Mouse (Mus musculus): ENCODE measurements around the gene Adamts9. TPM values are rescaled to one million over a fixed set of nuclear protein-coding genes. Genes with fewer than 3 reads are reported as not detected.

Adamts9 gene
- total RNA-seq (2015; ENCODE audit: low replicate concordance) (not detected in 2 replicates), total RNA-seq (2017; ENCODE audit: low replicate concordance) (not detected in 2 replicates)

DNA sequence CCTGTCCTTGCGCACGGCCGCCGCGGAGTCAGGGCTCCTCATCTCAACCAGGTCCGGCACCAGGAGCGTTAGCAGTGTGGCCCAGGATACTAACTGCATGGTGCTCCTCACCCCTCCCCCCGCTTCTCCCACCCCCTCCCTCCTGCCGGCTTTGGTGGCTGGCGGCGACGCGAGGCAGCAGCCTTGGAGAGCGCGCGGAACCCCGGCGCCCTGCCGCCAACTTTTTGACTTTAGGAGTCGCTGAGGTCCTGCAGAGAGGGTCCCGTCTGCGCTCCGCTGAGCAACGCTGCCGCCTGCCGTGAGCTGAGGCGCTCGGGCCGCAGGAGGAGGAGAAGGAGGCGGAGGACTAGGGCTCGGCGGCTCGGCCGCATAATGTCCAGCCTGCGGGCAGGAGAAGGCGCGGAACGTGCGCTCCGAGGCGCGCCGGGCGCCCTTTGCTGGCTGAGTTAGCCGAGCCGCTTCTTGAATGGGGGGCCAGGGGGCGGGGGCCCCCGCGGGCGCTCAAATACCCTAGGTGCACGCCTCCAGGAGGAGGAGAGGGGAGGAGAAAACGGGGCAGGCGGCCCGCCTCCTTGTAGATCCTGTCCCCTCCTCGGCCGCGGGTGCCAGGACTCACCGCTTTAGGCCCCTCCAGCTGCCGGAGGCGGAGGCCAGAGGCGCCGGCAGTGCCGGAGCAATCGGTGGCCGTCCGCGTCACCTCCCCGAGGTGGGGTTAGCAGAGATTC, at the start of gene Adamts9:
Adamts9 (minus strand) TSS at position 436 of the 725 bp plus-strand sequence.
- ATAC-seq (replicated peaks; ENCODE audit: low FRiP score, poor library complexity, severe bottlenecking): no peak

DNA sequence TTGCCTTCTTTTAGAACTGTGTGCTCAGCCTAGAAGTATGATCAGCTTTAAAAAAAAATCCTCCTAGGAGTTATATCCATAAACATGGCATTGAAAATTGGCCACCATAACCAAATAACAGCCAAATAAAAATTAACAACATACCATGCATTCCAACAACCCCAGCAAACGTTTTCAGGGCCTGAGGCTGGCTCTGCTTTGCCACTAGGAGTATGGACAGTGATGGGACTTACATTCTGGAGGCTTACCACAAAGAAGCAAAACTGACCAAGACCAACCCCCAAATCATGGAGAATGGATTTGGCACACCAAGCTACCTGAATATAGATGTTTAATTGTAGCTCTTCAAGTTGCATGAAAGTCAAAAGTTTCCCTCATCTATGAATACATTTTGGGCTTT, 48.3 kb upstream of the Adamts9 start:
- no peak for ATAC-seq (replicated peaks; ENCODE audit: low FRiP score, poor library complexity, severe bottlenecking)

DNA sequence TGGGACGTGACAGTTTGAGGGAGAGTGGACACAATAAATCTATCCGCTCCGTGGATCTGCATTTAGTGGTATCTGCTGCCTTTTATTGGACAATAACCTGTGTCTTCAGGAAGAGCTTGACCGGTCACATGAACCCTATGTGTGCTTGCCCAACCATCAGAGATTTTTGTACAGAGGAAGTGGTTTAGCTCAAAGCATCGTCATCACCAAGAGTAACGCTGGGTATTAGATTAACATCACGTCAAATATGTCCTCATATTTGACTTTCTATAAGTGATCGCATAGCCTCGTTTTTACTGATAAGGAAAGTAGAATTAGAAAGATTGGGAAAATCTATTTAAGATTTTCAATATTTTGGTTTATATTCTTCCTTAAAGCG, 45.3 kb upstream of the Adamts9 start:
- ATAC-seq (replicated peaks; ENCODE audit: low FRiP score, poor library complexity, severe bottlenecking): no peak

DNA sequence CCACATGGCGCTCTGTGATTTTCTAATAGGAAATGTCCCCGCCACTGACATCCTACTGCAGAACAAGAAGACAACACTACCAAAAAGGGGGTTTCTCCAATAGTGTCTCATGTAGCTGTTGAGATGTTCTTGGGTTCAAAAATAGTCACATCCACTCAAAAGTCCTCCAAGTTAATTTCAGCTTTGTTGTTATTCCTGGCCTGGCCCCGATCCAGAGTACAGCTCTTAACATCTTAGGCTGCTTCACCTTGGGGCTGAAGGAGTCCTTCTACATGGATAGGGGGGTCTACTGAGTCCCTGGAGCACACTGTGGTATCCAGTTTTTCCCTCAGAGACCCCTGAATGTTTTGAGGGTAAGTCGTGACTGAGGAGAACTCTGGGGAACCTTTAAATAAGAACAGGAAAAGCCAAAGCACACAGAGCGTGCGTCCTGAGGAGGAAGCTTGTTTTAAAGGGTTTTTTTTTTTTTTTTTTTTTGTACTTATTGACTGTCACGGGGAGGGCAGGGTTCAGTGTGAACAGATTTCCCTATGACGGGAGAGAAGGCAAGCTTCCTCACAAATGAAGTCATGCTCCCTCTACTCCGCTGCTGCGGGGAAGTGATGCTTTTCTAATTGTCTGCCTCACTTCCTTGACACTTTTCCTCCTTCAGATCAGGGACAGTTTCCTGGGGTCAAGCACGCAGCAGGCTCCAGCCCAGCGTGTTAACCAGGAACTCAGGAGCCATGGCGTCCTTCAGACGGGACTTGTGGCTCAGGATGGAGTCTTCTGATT, 44.7 kb upstream of the Adamts9 start:
- no peak for ATAC-seq (replicated peaks; ENCODE audit: low FRiP score, poor library complexity, severe bottlenecking)

DNA sequence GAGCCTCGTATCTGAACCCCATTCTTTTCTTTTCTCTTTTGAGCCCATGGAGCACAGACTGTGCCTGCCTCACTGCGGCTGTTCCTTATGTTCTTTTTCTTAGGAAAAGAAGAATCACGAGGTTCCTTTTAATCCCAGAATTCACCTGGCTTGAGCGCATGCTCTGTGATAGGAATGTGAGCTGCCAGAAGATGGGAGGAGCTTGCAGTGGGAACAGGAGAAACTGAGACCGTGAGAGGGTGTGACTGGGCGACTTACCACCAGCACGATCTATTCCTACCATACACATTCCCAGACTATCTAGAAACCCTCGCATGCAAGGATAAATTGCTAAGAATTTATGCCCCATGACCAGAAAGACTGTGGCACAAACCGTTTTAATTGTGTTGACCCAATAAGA, 44.1 kb upstream of the Adamts9 start:
- no peak for ATAC-seq (replicated peaks; ENCODE audit: low FRiP score, poor library complexity, severe bottlenecking)

DNA sequence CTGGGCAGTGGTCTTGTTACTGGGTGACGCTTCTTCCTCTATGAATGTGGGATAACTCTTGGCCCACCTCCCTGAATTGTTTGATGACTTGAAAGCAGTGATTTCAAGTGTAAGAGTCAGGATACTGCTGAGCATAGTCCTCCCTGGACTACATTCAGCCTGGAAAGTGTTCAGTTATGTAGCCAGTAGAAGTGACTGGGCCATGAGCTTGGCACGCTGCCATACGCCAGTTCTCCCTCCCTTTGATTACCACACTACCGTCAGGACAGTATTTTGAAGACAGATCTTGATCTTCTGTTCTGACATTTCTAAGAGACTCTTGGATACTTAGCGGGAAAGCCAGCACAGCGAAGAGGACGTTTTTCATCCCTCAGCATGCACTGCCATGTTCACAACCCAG, 40.1 kb upstream of the Adamts9 start:
- no peak for ATAC-seq (replicated peaks; ENCODE audit: low FRiP score, poor library complexity, severe bottlenecking)

DNA sequence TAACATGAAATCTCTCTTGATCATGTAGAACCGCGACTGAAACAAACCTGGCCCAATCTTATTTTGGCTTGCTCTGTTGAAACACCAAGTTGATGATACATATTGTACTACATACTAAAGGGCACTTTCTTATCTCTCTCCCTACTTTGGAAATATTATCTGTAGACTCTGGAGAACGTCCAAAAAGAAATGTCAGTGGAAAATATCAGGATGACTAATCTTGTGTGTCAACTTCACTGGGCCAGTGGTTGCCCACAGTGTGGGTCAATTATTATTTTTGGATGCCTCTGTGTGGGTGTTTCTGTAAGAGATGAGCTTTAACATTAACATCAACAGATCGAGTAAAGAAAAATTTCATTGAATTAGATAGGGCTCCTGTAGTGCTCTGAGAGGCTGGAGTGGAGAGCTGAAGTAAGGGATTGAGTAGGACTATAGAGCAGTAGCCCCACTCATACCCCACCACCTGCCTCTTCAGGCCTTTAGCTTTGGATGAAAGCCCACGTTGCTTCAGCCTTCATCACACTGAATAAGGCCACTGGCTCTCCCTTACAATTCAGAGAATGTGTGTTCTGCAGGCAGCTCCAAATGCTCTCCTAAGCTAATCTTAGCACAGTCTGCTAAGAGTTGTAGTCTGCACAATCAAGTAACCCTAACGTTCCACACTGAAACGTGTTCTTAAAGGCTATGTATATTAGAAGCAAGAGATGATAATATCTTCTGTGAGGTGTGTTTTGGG, 38.3 kb upstream of the Adamts9 start:
- no peak for ATAC-seq (replicated peaks; ENCODE audit: low FRiP score, poor library complexity, severe bottlenecking)

DNA sequence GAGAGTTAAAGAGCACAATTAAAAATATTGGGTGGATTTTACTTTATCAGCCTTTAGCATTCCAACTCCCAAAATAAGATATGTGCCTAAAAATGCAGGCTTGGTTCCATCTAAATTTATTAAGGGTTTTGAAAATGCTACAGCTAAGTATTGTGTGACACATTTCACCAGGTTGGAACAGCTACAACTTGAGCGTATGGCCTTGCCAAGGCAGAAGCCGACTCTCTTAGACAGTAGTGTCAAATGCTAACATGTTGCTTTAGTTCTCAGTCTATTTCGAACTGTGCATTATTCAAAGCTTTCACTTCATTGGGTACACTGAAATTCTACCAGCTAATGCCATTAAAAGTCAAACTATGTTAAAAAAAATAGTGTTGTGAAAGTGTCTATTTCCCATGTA, 30.0 kb upstream of the Adamts9 start:
- no peak for ATAC-seq (replicated peaks; ENCODE audit: low FRiP score, poor library complexity, severe bottlenecking)

DNA sequence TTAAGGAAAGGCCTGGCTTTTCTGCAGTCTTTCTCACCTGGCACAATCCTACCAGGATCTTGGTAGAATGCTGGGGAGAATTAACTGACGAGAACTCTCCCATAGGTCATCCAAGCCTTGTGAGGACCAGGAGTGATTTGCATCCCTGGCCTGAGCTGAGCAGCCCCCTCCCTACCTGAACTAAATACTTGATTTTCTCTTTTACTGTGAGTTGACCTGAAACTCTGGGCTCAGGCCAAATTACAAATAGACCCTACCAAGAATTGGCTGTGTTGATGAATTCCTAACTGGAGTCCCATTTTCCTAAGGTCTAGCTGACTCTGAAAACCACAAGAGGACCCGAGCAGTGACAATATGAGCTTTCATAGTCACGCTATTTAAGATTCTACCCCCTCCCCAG, 25.4 kb upstream of the Adamts9 start:
- ATAC-seq (replicated peaks; ENCODE audit: low FRiP score, poor library complexity, severe bottlenecking): no peak

DNA sequence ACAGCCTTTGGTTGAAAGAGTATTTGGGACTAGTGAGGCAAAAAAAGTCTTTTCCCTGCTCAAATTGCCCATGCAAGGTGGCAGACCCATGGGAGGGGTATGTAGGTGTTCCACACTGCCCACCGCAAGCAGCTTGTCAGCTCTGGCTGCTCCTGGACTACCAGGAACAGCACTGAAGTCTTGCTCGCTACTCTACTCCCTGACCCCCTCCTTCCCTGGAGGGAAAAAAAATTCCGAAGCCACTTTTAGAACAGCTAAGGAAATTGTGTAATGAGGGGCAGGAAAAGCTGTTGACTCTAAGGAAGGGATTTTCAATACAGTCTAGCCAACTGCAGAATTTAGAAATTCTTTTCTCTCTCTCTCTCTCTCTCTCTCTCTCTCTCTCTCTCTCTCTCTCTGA, 24.9 kb upstream of the Adamts9 start:
- ATAC-seq (replicated peaks; ENCODE audit: low FRiP score, poor library complexity, severe bottlenecking): no peak

DNA sequence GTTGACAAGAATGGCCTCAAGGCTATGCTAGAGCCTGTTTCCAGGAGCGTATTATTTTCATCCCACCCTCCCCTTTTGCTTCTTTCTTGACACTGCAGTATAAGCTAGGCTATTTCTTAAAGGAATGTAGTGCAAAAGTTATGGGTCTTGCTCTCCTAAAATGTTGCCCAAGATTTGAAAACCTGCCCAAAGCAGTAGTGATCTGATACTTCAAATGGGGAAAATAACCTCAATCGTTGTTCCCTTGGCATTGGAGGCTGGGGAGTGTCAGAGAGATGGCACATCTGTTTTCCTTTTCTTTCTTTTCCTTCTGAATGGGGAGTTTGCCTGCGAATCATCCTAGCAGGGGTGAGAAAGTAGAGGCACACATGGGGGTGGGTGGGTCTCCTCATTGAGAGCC, 19.7 kb upstream of the Adamts9 start:
- no peak for ATAC-seq (replicated peaks; ENCODE audit: low FRiP score, poor library complexity, severe bottlenecking)

DNA sequence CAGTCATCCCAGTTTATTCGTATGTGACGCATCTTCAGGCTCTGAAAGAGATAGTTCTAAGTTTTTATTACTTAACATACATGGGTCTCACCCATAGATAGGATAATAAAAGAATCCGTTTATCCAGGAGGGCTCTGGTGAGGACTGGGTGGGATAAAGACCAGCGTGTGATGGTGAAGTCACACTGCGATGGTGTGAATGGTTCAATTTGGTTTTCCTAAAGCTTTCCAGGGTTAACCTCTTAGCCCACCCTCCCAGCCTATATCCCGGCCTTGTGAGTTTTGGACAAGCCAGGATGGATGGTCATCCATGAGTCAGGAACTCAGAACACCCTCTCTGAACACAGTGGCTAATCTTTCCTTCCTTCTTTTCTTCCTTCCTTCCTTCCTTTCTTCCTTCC, 17.7 kb upstream of the Adamts9 start:
- ATAC-seq (replicated peaks; ENCODE audit: low FRiP score, poor library complexity, severe bottlenecking): no peak

DNA sequence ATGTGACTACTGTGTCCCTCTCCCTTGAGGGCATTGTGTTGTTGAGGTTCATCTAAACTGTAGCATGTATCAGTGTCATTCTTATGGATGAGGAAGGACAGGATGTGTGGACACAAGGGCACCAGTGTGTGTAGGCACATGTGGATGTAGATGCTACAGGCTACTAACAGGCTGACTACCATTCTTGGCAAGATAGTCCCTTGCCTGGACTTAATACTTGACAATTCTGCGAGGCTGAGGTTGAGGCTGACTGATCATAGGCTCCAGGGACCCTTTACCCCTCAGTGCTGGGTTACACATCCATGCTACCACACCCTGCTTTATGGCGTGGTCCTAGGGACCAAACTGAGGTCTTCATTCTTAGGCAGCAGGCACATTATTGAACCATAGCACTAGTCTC, 16.1 kb upstream of the Adamts9 start:
- no peak for ATAC-seq (replicated peaks; ENCODE audit: low FRiP score, poor library complexity, severe bottlenecking)

DNA sequence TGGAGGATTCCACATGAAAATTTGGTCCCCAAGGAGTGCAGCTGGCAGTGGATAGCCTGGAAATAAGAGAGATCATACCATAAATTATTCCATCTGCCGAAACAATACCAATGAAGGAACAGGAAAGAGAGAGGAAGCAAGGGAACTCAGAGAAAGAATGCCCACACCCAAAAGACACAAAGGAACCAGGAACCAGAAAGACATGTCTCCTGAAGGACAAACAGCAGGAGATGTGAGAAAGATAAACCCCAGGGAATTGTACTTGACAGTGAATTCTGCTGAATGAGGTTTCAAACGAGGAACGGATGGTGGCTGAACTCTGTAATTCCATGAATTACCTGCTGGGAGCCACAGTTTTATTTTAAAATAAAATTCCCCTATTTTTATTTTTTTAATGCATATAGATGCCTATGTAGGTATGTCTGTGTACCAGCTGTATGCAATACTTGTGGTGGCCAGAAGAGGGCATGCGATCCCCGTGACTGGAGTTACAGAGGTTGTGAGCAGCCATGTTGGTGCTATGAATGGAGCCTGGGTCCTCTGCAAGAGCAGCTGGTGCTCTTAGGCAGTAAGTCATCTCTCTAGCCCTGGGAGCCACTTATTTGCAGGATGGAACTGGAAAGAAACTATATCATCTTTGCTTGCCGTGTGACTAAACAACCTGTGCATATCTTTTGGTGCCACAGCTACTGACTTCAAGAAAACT, 4.2 kb upstream of the Adamts9 start:
- ATAC-seq (replicated peaks; ENCODE audit: low FRiP score, poor library complexity, severe bottlenecking): no peak

DNA sequence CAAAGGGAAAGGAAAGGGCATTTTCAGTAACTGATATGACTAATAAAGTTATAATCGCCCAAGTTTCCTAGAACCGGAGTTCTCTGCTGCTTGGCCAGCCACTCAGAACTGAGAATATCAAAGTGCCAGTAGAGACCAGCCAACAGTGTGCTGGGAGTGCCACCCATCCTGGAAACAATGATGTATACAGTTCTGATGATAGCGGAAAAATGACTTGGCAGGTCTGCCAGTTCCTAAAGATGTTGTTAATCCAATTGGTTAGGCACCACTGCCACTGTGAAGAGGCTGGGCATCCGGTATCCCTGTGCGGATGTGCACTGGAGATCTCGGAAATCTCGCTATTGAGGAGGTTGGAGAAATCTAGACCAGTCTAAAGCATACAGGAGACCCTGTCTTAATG, 1.4 kb upstream of the Adamts9 start:
- ATAC-seq (replicated peaks; ENCODE audit: low FRiP score, poor library complexity, severe bottlenecking): no peak

DNA sequence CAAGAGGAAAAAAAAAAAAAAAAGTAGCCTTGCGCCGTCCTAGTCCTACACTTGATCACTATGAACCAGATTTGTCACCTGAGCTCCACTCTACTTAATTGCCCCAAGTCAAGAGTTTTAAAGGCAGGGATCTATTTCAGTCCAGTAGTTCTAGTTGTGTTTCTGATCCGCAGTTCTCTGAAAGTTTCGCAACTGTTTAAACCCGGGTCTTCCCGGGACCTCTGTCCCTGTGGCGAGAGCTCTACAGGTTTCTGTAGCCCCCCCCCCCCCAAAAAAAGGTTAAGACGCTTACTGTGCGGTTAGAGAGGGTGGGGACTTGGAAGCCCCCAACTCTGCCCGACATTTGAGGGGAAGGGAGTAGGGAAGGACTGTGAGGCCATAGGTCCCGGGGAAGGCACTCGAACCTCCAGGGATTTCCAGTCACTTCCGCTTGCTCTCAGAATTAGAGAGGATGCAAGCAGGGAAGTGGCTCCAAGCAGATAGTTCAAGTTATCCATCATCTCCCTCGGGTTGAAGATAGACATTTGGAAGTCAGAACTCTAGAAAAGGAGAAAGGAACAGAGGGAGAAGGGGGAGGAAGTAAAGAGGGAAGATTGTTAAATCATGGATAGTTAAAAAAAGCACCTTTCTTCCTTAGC, 875 bp upstream of the Adamts9 start:
- no peak for ATAC-seq (replicated peaks; ENCODE audit: low FRiP score, poor library complexity, severe bottlenecking)

DNA sequence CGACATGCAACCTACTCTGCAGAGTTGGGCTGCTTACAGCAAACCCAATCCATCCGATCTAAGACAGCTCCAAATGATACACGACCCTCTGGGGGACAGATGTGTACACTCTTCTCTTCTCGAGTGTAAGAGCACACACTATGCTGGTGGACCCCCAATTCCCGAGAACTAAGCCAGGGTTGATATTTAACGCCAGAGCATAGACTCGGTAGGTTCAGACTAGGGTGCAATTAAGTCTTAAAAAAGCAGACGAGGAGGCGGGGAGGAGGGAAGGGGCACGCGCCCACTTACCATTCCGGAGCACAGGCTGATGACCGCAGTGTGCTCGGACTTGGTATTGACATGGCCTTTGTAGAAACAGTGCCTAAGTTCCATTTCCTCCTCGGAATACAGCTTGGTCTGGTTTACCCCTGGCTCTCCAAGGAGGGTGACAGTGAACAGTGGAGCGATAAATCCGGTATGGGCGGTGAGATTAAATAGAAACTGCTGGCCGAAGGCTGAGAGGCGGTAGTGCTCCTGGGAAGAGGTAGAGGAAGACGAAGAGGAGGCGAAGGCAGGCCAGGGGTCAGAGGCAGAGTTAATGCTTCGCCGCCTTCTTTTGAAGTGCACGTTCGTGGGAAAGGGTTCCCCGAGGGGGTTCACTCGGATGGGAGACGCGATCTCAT, 1.4 kb downstream of the Adamts9 start:
- ATAC-seq (replicated peaks; ENCODE audit: low FRiP score, poor library complexity, severe bottlenecking): no peak

DNA sequence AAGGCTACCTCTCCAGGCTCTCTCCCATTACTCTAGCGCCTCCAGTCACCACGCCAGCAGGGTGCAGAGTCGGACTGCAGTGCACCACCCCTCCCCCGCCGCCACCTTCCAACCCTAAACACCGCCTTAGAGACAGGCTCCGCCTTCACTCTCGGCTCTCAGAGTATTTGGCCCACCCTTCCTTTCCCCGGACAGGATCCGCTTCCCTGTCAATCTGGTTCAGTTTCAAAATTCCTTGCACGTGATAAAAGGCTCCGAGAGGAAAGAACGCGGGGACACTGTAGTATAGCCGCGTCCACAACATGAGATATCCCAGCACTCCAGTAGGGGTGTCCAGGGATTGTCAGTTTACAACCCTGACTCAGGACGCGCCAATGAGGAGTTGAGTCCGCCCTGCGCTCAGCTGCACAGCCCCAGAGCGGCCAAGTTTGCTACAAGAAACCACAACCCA, 2.0 kb downstream of the Adamts9 start:
- ATAC-seq (replicated peaks; ENCODE audit: low FRiP score, poor library complexity, severe bottlenecking): no peak

Data from erythroblast, adult 5-6 weeks (primary cell).